Mouse (Mus musculus): ENCODE results near the gene Car5b. TPM values are rescaled to one million over a fixed set of nuclear protein-coding genes. Genes with fewer than 3 reads are reported as not detected.

Gene Car5b
- polyA plus RNA-seq (2015; fragmentation: Nextera tagmentation; extraction: Ambion mirVana) = 0.49 and 0.96 TPM in 2 replicates

GRCm38 (mm10) chrX:164027607-164028289, at the start of gene Car5b:
TSS of gene Car5b (minus strand) at chrX:164027997.
- Histone ChIP-seq H3K4me2 (peak within 1 kb of the TSS; percentile 58), H3K27me3 (no peaks in the 10 kb centered on the region), H3K27ac (replicated peaks) (no peak within 1 kb of the TSS), H3K9me3 (no peaks in the 10 kb centered on the region), H3K4me3 (peak within 1 kb of the TSS; percentile 33), H3K4me1 (replicated peaks) (no peaks in the 10 kb centered on the region), H3K36me3 (no peaks in the 10 kb centered on the region), H3K9ac (no peak within 1 kb of the TSS)
- peak; percentile 89 for ATAC-seq (ENCODE audit: low FRiP score, low read depth)
- WGBS = 14% methylated on average over 22 of the region's 22 CpGs

GRCm38 (mm10) chrX:164076040-164076775, 48.4 kb upstream of the Car5b start, which contains the start of gene Siah1b:
TSS of gene Siah1b (minus strand) at chrX:164076493.
- WGBS = 22% methylated on average over 53 of the region's 54 CpGs
- Histone ChIP-seq H3K36me3 (no peaks in the 10 kb centered on the region), H3K4me3 (peak within 1 kb of the TSS; percentile 51), H3K27me3 (no peaks in the 10 kb centered on the region; the same call in 1 of the 2 replicates), H3K4me1 (replicated peaks) (0 out of 2 replicates have a peak, but pooled peaks cover 4% of the 10 kb centered on the region), H3K9ac (peak within 1 kb of the TSS; percentile 46), H3K9me3 (no peaks in the 10 kb centered on the region), H3K27ac (replicated peaks) (peak within 1 kb of the TSS; percentile 91), H3K4me2 (peak within 1 kb of the TSS; percentile 72)
- peak; percentile 99 for ATAC-seq (ENCODE audit: low FRiP score, low read depth)

- no peak overlapping the region for H3K27ac ChIP-seq (replicated peaks)
- no peak for ATAC-seq (ENCODE audit: low FRiP score, low read depth)
- H3K4me2 ChIP-seq = no peak overlapping the region
- 79% methylated on average over 4 of the region's 4 CpGs for WGBS
- H3K9me3 ChIP-seq = no peaks in the 10 kb centered on the region
- no peak overlapping the region for H3K4me3 ChIP-seq
- no peak overlapping the region for H3K9ac ChIP-seq
- H3K27me3 ChIP-seq = no peaks in the 10 kb centered on the region
- no peaks in the 10 kb centered on the region for H3K36me3 ChIP-seq
- H3K4me1 ChIP-seq (replicated peaks) = no peaks in the 10 kb centered on the region
Observed at GRCm38 (mm10) chrX:164068968-164069367, 41.2 kb upstream of the Car5b start.

- Histone ChIP-seq H3K9ac (no peak overlapping the region), H3K4me1 (replicated peaks) (no peaks in the 10 kb centered on the region), H3K9me3 (no peaks in the 10 kb centered on the region), H3K36me3 (no peaks in the 10 kb centered on the region), H3K27me3 (no peaks in the 10 kb centered on the region), H3K4me3 (no peak overlapping the region), H3K27ac (replicated peaks) (no peak overlapping the region), H3K4me2 (no peak overlapping the region)
- 20% methylated on average over 2 of the region's 2 CpGs for WGBS
- ATAC-seq (ENCODE audit: low FRiP score, low read depth) = no peak
Observed at GRCm38 (mm10) chrX:164066185-164066584, 38.4 kb upstream of the Car5b start.

GRCm38 (mm10) chrX:164059070-164059469, 31.3 kb upstream of the Car5b start:
- no peak overlapping the region for H3K27ac ChIP-seq (replicated peaks)
- ATAC-seq (ENCODE audit: low FRiP score, low read depth) = no peak
- no peak overlapping the region for H3K9ac ChIP-seq
- no peak overlapping the region for H3K4me3 ChIP-seq
- H3K4me1 ChIP-seq (replicated peaks) = no peaks in the 10 kb centered on the region
- no peaks in the 10 kb centered on the region for H3K9me3 ChIP-seq
- no peaks in the 10 kb centered on the region for H3K36me3 ChIP-seq
- 64% methylated on average over 4 of the region's 4 CpGs for WGBS
- H3K27me3 ChIP-seq = 0 out of 2 replicates have a peak, but pooled peaks cover 2% of the 10 kb centered on the region
- no peak overlapping the region for H3K4me2 ChIP-seq

- 0 out of 2 replicates have a peak, but pooled peaks cover 2% of the 10 kb centered on the region for H3K27me3 ChIP-seq
- 85% methylated on average over 3 of the region's 3 CpGs for WGBS
- H3K9ac ChIP-seq = no peak overlapping the region
- no peak overlapping the region for H3K4me3 ChIP-seq
- H3K4me2 ChIP-seq = no peak overlapping the region
- ATAC-seq (ENCODE audit: low FRiP score, low read depth) = no peak
- no peaks in the 10 kb centered on the region for H3K9me3 ChIP-seq
- no peaks in the 10 kb centered on the region for H3K4me1 ChIP-seq (replicated peaks)
- H3K27ac ChIP-seq (replicated peaks) = no peak overlapping the region
- no peaks in the 10 kb centered on the region for H3K36me3 ChIP-seq
Observed at GRCm38 (mm10) chrX:164058523-164058922, 30.7 kb upstream of the Car5b start.

- Histone ChIP-seq H3K36me3 (no peaks in the 10 kb centered on the region), H3K27me3 (no peaks in the 10 kb centered on the region), H3K4me3 (no peak overlapping the region), H3K9ac (no peak overlapping the region), H3K27ac (replicated peaks) (no peak overlapping the region), H3K9me3 (no peaks in the 10 kb centered on the region), H3K4me1 (replicated peaks) (no peaks in the 10 kb centered on the region), H3K4me2 (no peak overlapping the region)
- no peak for ATAC-seq (ENCODE audit: low FRiP score, low read depth)
- 91% methylated on average over 4 of the region's 4 CpGs for WGBS
Observed at GRCm38 (mm10) chrX:164055726-164056125, 27.9 kb upstream of the Car5b start.

- Histone ChIP-seq H3K9ac (no peak overlapping the region), H3K9me3 (no peaks in the 10 kb centered on the region), H3K36me3 (no peaks in the 10 kb centered on the region), H3K27ac (replicated peaks) (no peak overlapping the region), H3K4me2 (no peak overlapping the region), H3K4me1 (replicated peaks) (no peaks in the 10 kb centered on the region), H3K27me3 (no peaks in the 10 kb centered on the region), H3K4me3 (no peak overlapping the region)
- no peak for ATAC-seq (ENCODE audit: low FRiP score, low read depth)
- WGBS = 63% methylated on average over 2 of the region's 2 CpGs
Observed at GRCm38 (mm10) chrX:164046736-164047135, 18.9 kb upstream of the Car5b start.

GRCm38 (mm10) chrX:164042069-164042468, 14.3 kb upstream of the Car5b start:
- Histone ChIP-seq H3K36me3 (no peaks in the 10 kb centered on the region), H3K4me2 (no peak overlapping the region), H3K4me1 (replicated peaks) (no peaks in the 10 kb centered on the region), H3K9ac (no peak overlapping the region), H3K27ac (replicated peaks) (no peak overlapping the region), H3K4me3 (no peak overlapping the region), H3K27me3 (no peaks in the 10 kb centered on the region), H3K9me3 (no peaks in the 10 kb centered on the region)
- ATAC-seq (ENCODE audit: low FRiP score, low read depth) = no peak
- 75% methylated on average over 13 of the region's 13 CpGs for WGBS

- no peak overlapping the region for H3K4me3 ChIP-seq
- ATAC-seq (ENCODE audit: low FRiP score, low read depth) = peak; percentile 76; the same call in 1 of the 2 replicates
- no peak overlapping the region for H3K9ac ChIP-seq
- H3K4me2 ChIP-seq = no peak overlapping the region
- H3K27me3 ChIP-seq = no peaks in the 10 kb centered on the region
- H3K9me3 ChIP-seq = no peaks in the 10 kb centered on the region
- no peaks in the 10 kb centered on the region for H3K36me3 ChIP-seq
- WGBS = 39% methylated on average over 2 of the region's 2 CpGs
- H3K27ac ChIP-seq (replicated peaks) = no peak overlapping the region
- no peaks in the 10 kb centered on the region for H3K4me1 ChIP-seq (replicated peaks)
Observed at GRCm38 (mm10) chrX:164038882-164039281, 11.1 kb upstream of the Car5b start.

- WGBS = 81% methylated on average over 7 of the region's 7 CpGs
- ATAC-seq (ENCODE audit: low FRiP score, low read depth) = no peak
- Histone ChIP-seq H3K4me2 (no peak overlapping the region), H3K27ac (replicated peaks) (no peak overlapping the region), H3K9me3 (no peaks in the 10 kb centered on the region), H3K4me1 (replicated peaks) (no peaks in the 10 kb centered on the region), H3K27me3 (no peaks in the 10 kb centered on the region), H3K36me3 (no peaks in the 10 kb centered on the region), H3K9ac (no peak overlapping the region), H3K4me3 (no peak overlapping the region)
Observed at GRCm38 (mm10) chrX:164035931-164036330, 8.1 kb upstream of the Car5b start.

- no peak overlapping the region for H3K4me3 ChIP-seq
- H3K9ac ChIP-seq = no peak overlapping the region
- ATAC-seq (ENCODE audit: low FRiP score, low read depth) = no peak
- no peaks in the 10 kb centered on the region for H3K4me1 ChIP-seq (replicated peaks)
- no peak overlapping the region for H3K4me2 ChIP-seq
- no peaks in the 10 kb centered on the region for H3K36me3 ChIP-seq
- H3K9me3 ChIP-seq = no peaks in the 10 kb centered on the region
- no peak overlapping the region for H3K27ac ChIP-seq (replicated peaks)
- 94% methylated on average over 2 of the region's 2 CpGs for WGBS
- H3K27me3 ChIP-seq = no peaks in the 10 kb centered on the region
Observed at GRCm38 (mm10) chrX:164035401-164035800, 7.6 kb upstream of the Car5b start.

Data from hindbrain, embryonic 15.5 days (tissue).